Mouse (Mus musculus) C2C12 (cell line): ENCODE measurements around the gene Sh2b1. TPM values are rescaled to one million over a fixed set of nuclear protein-coding genes. Genes with fewer than 3 reads are reported as not detected.

ENCODE experiments used
- H3K27me3 ChIP-seq: one replicate; pipeline ENCODE4 v1.6.1; 2011; ENCODE audit not compliant: control insufficient read depth, insufficient read depth, insufficient read length
- H3K36me3 ChIP-seq: one replicate; pipeline ENCODE4 v1.6.1; 2011; ENCODE audit not compliant: control insufficient read depth, insufficient read depth
- H3K4me3 ChIP-seq: one replicate; pipeline ENCODE4 v1.5.1; 2011; ENCODE audit warnings: mild to moderate bottlenecking, control low read depth; ENCODE audit not compliant: poor library complexity, insufficient read depth, severe bottlenecking
- H3K79me2 ChIP-seq: one replicate; pipeline ENCODE4 v1.6.1; 2011; ENCODE audit not compliant: control insufficient read depth, insufficient read depth
- H3K79me3 ChIP-seq: one replicate; pipeline ENCODE4 v1.6.1; 2011; ENCODE audit warnings: low read depth, control low read depth
- H3ac ChIP-seq: one replicate; pipeline ENCODE3; 2011; ENCODE audit warnings: low read depth; ENCODE audit not compliant: control insufficient read depth, insufficient read length
- CEBPB ChIP-seq: IDR thresholded peaks from one replicate; pipeline ENCODE4 v1.6.1; 2011; ENCODE audit warnings: low read depth, mild to moderate bottlenecking, control low read depth, moderate library complexity
- CTCF ChIP-seq: IDR thresholded peaks from one replicate; pipeline ENCODE4 v1.5.1; 2011; ENCODE audit not compliant: control insufficient read depth, insufficient read depth, insufficient read length
- FOSL1 ChIP-seq: IDR thresholded peaks from one replicate; pipeline ENCODE4 v1.8.0; 2011; ENCODE audit warnings: mild to moderate bottlenecking, low read length; ENCODE audit not compliant: poor library complexity, insufficient read depth, severe bottlenecking
- MAX ChIP-seq: IDR thresholded peaks from one replicate; pipeline ENCODE4 v1.6.1; 2011; ENCODE audit warnings: mild to moderate bottlenecking, control low read depth
- MYOD1 ChIP-seq: IDR thresholded peaks from one replicate; pipeline ENCODE4 v1.6.1; 2011; ENCODE audit warnings: low read depth; ENCODE audit not compliant: control insufficient read depth, insufficient read length
- MYOG ChIP-seq: IDR thresholded peaks from one replicate; pipeline ENCODE4 v1.6.1; 2011; ENCODE audit not compliant: control insufficient read depth, insufficient read length; ENCODE audit errors: extremely low read depth
- USF1 ChIP-seq: IDR thresholded peaks from one replicate; pipeline ENCODE4 v1.6.1; 2011; ENCODE audit warnings: low read depth, mild to moderate bottlenecking, control low read depth, moderate library complexity
- long read RNA-seq, 2 experiments: library from polyadenylated mRNA; unstranded; transcript quantifications; one replicate each; pipeline ENCODE4 v2.0.0; 2019 to 2020
- polyA plus RNA-seq: library from polyadenylated mRNA; unstranded; fragments of >200 nt; fragmentation: generic; extraction: Trizol; gene quantifications from one replicate; pipeline ENCODE4 v1.2.1, GENCODE M21; 2012; ENCODE audit warnings: missing spikeins

Sh2b1 gene
- 36.9 TPM for polyA plus RNA-seq
- long read RNA-seq, experiment 1, partial matches to known transcripts: 10 of 25 reads
- long read RNA-seq, experiment 1, other reads (novel, unspliced or antisense): 14 of 25 reads
- long read RNA-seq, experiment 2, transcript Sh2b1-204 (9 exons, 2,854 nt): major isoform, 9 of 221 reads
- long read RNA-seq, experiment 2, transcript Sh2b1-202 (10 exons, 3,366 nt): minor isoform, 8 of 221 reads
- long read RNA-seq, experiment 2, partial matches to known transcripts: 31 of 221 reads
- long read RNA-seq, experiment 2, other reads (novel, unspliced or antisense): 168 of 221 reads

GRCm38 (mm10) chr7:126474993-126475581 lies at the start of gene Sh2b1:
Gene Sh2b1 (minus strand): TSS chr7:126475424.
- H3K79me3 ChIP-seq: peaks cover 8% of the 10 kb centered on the region
- peaks cover 6% of the 10 kb centered on the region for H3K36me3 ChIP-seq
- H3ac ChIP-seq: peak within 1 kb of the TSS; percentile 83

GRCm38 (mm10) chr7:126523316-126523715 lies 48.1 kb upstream of the Sh2b1 start:
- TF ChIP-seq USF1 (no peak), CTCF (no peak), MYOG (no peak), CEBPB (no peak), FOSL1 (no peak), MAX (no peak), MYOD1 (no peak)
- Histone ChIP-seq H3K27me3 (peaks cover 10% of the 10 kb centered on the region), H3K79me3 (no peaks in the 10 kb centered on the region), H3K79me2 (no peaks in the 10 kb centered on the region), H3ac (no peak overlapping the region), H3K4me3 (no peak overlapping the region), H3K36me3 (no peaks in the 10 kb centered on the region)

More at GRCm38 (mm10) chr7:126474993-126475581, at the start of gene Sh2b1:
- no peaks in the 10 kb centered on the region for H3K27me3 ChIP-seq
- peaks cover 29% of the 10 kb centered on the region for H3K79me2 ChIP-seq
- H3K4me3 ChIP-seq: peak within 1 kb of the TSS; percentile 60
- TF ChIP-seq FOSL1 (no peak), CTCF (peak; percentile 54), MYOD1 (no peak)

- no peak for TF ChIP-seq USF1
- TF ChIP-seq CEBPB: no peak
- no peak for TF ChIP-seq MYOD1
- no peak for TF ChIP-seq FOSL1
- no peak for TF ChIP-seq MAX
- TF ChIP-seq MYOG: no peak
- TF ChIP-seq CTCF: no peak
Observed at GRCm38 (mm10) chr7:126519513-126519912, 44.3 kb upstream of the Sh2b1 start.

GRCm38 (mm10) chr7:126518261-126518941 lies 43.2 kb upstream of the Sh2b1 start:
- Histone ChIP-seq H3K27me3 (peaks cover 25% of the 10 kb centered on the region), H3K36me3 (no peaks in the 10 kb centered on the region), H3K4me3 (no peak overlapping the region), H3K79me3 (no peaks in the 10 kb centered on the region), H3K79me2 (no peaks in the 10 kb centered on the region), H3ac (no peak overlapping the region)
- TF ChIP-seq USF1 (no peak), CTCF (no peak), CEBPB (no peak), MAX (no peak), FOSL1 (no peak), MYOD1 (no peak), MYOG (no peak)

More at GRCm38 (mm10) chr7:126519513-126519912, 44.3 kb upstream of the Sh2b1 start:
- no peaks in the 10 kb centered on the region for H3K36me3 ChIP-seq
- H3ac ChIP-seq: no peak overlapping the region
- no peak overlapping the region for H3K4me3 ChIP-seq
- no peaks in the 10 kb centered on the region for H3K79me3 ChIP-seq
- H3K79me2 ChIP-seq: no peaks in the 10 kb centered on the region
- peaks cover 25% of the 10 kb centered on the region for H3K27me3 ChIP-seq

- Histone ChIP-seq H3K27me3 (peaks cover 9% of the 10 kb centered on the region), H3ac (no peak overlapping the region), H3K79me2 (no peaks in the 10 kb centered on the region), H3K4me3 (no peak overlapping the region), H3K79me3 (no peaks in the 10 kb centered on the region), H3K36me3 (no peaks in the 10 kb centered on the region)
- TF ChIP-seq MYOG: no peak
- no peak for TF ChIP-seq CTCF
Observed at GRCm38 (mm10) chr7:126511287-126511686, 36.1 kb upstream of the Sh2b1 start.

- H3K27me3 ChIP-seq: no peaks in the 10 kb centered on the region
- no peak overlapping the region for H3ac ChIP-seq
- TF ChIP-seq FOSL1: no peak
- no peak for TF ChIP-seq CEBPB
- TF ChIP-seq MYOD1: no peak
- no peak for TF ChIP-seq USF1
- TF ChIP-seq CTCF: no peak
- TF ChIP-seq MYOG: no peak
- no peak for TF ChIP-seq MAX
- no peak overlapping the region for H3K4me3 ChIP-seq
- peaks cover 5% of the 10 kb centered on the region for H3K79me2 ChIP-seq
- H3K79me3 ChIP-seq: no peaks in the 10 kb centered on the region
- H3K36me3 ChIP-seq: no peaks in the 10 kb centered on the region
Observed at GRCm38 (mm10) chr7:126507126-126507778, 32.0 kb upstream of the Sh2b1 start.
